Mouse (Mus musculus) neural tube, embryonic 11.5 days (tissue): ENCODE data around the gene Pcdh20. TPM values are rescaled to one million over a fixed set of nuclear protein-coding genes. Genes with fewer than 3 reads are reported as not detected.

Source experiments
- ATAC-seq: fragments of 200-750 bp; cut with Nextera tagmentation; 2 replicates; pipeline ENCODE4 v1.8.0; 2017; ENCODE audit warnings: moderate number of reproducible peaks, mild to moderate bottlenecking, moderate TSS enrichment, moderate library complexity; ENCODE audit not compliant: insufficient read depth, low FRiP score, low TSS enrichment
- DNase-seq: peaks from one replicate; pipeline ENCODE4 v3.0.0-alpha.2; 2015; ENCODE audit warnings: low spot score
- H3K27ac ChIP-seq: fragments of 300-500 bp; sonication (generic); 2 replicates; pipeline ENCODE4 v1.5.1; 2014; ENCODE audit warnings: low read depth, mild to moderate bottlenecking, low read length
- H3K27me3 ChIP-seq: fragments of 300-500 bp; sonication (generic); 2 replicates; pipeline ENCODE4 v1.6.1; 2014; ENCODE audit warnings: mild to moderate bottlenecking, low read length, mixed read lengths; ENCODE audit not compliant: control insufficient read depth, insufficient read depth
- H3K36me3 ChIP-seq: fragments of 300-500 bp; sonication (generic); 2 replicates; pipeline ENCODE4 v1.6.1; 2014; ENCODE audit warnings: mild to moderate bottlenecking, low read length, moderate library complexity, mixed read lengths; ENCODE audit not compliant: control insufficient read depth, insufficient read depth
- H3K4me1 ChIP-seq: fragments of 300-500 bp; sonication (generic); 2 replicates; pipeline ENCODE4 v1.6.1; 2014; ENCODE audit warnings: low read length, mixed read lengths; ENCODE audit not compliant: control insufficient read depth, insufficient read depth
- H3K4me2 ChIP-seq: fragments of 300-500 bp; sonication (generic); 2 replicates; pipeline ENCODE4 v1.6.1; 2014; ENCODE audit warnings: low read depth, mild to moderate bottlenecking, moderate library complexity
- H3K4me3 ChIP-seq: fragments of 300-500 bp; sonication (generic); 2 replicates; pipeline ENCODE4 v1.5.1; 2014; ENCODE audit warnings: low read depth, low read length
- H3K9ac ChIP-seq: fragments of 300-500 bp; sonication (generic); 2 replicates; pipeline ENCODE4 v1.6.1; 2014; ENCODE audit warnings: mild to moderate bottlenecking, low read length
- H3K9me3 ChIP-seq: fragments of 300-500 bp; sonication (generic); 2 replicates; pipeline ENCODE4 v1.6.1; 2016; ENCODE audit warnings: low read length; ENCODE audit not compliant: control insufficient read depth
- WGBS: fragments of 180-500 bp; shearing (Covaris S2); extraction: QIAGEN DNeasy Blood & Tissue Kit; methylation state at CpG from one replicate; pipeline ENCODE4 v1.1.7; 2014; 5-methylcytosine and 5-hydroxymethylcytosine counted together
- polyA plus RNA-seq: library from polyadenylated mRNA; unstranded; fragments of >200 nt; fragmentation: Nextera tagmentation; extraction: Ambion mirVana; gene quantifications from 2 replicates; pipeline ENCODE4 v1.2.1, GENCODE M21; 2014

The Pcdh20 gene
- polyA plus RNA-seq, 1 experiment from 2014 or later, result 2.0 TPM

DNA sequence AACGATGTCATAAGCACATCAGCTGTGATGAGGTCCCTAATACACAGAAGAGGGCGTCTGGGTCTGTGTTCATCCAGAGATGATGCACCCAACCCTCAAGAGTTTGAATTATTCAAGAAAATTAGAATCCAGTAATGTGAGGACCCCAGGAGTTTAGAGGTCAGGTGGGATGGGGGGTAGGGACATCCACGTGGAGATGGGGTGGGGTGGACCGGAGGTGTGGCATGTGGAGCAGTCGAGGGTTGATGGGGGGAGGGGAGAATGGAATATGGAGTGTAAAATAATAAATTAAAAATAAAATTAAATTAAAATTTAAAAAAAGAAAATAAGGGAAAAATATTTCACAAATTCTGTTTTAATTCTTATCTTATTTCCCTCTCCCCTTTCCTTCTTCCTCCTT, 27.9 kb downstream of the Pcdh20 start:
- no peaks in the 10 kb centered on the region for H3K36me3 ChIP-seq
- no peaks in the 10 kb centered on the region for H3K27me3 ChIP-seq
- H3K9me3 ChIP-seq, result no peaks in the 10 kb centered on the region
- no peak for DNase-seq
- peak; percentile 53; the same call in 1 of the 2 replicates for ATAC-seq
- H3K4me3 ChIP-seq, result no peak overlapping the region
- no peaks in the 10 kb centered on the region for H3K4me1 ChIP-seq
- 75% methylated on average over 5 of the region's 5 CpGs for WGBS
- no peak overlapping the region for H3K27ac ChIP-seq
- no peak overlapping the region for H3K4me2 ChIP-seq
- H3K9ac ChIP-seq, result no peak overlapping the region

DNA sequence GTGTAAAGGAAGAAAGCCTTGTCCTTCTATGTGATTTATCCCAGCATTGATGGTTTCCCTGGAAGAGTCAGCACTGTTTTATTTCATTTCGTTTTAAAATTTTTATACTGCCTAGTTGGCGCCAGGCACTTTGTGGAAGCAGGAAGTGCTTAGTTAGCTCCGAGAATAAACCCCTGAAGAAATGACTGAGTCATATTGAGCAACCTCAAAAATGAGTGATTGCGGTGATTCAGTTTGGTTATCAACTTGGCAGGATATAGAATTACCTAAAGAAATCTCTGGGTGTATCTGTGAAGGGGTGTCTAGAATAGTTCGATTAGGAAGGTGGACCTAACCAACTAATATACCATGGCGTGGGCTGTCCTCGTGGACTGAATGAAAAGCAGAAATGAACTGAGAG, 41.8 kb downstream of the Pcdh20 start:
- ATAC-seq (no peak), DNase-seq (no peak)
- Histone ChIP-seq H3K9me3 (no peaks in the 10 kb centered on the region), H3K4me1 (no peaks in the 10 kb centered on the region), H3K9ac (no peak overlapping the region), H3K27me3 (no peaks in the 10 kb centered on the region), H3K4me2 (no peak overlapping the region), H3K4me3 (no peak overlapping the region), H3K27ac (no peak overlapping the region), H3K36me3 (no peaks in the 10 kb centered on the region)
- WGBS, result 92% methylated on average over 7 of the region's 7 CpGs

DNA sequence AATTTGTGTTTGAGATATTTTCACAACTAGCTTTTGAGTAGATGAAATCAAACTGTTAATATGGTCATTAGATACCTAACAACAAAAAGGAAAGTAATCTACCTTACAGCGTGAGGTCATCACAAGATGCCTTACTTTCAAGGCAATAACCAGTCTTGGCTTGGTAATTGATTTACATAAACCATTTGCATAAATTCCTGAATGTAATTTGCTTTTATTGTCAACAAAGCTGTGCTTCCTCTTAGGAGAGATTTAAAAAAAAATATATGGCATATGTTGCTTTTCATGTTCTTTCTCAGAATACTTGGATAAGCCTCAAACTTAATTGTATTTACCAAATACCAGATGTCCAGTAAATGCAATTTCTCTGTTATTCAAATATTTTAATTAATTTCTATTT, 43.8 kb downstream of the Pcdh20 start:
- H3K9me3 ChIP-seq, result no peaks in the 10 kb centered on the region
- no peaks in the 10 kb centered on the region for H3K36me3 ChIP-seq
- WGBS, result 91% methylated on average over 1 of the region's 1 CpGs
- no peak overlapping the region for H3K4me3 ChIP-seq
- no peak overlapping the region for H3K27ac ChIP-seq
- H3K27me3 ChIP-seq, result no peaks in the 10 kb centered on the region
- H3K4me2 ChIP-seq, result no peak overlapping the region
- no peaks in the 10 kb centered on the region for H3K4me1 ChIP-seq
- DNase-seq (no peak), ATAC-seq (no peak)
- H3K9ac ChIP-seq, result no peak overlapping the region
